Mouse (Mus musculus) testis, adult 2 months (tissue): ENCODE results near the gene Cyp4v3.

Source experiments
- CTCF ChIP-seq: fragments of 200-500 bp; IDR thresholded peaks from 2 replicates; pipeline ENCODE4 v1.5.1; 2012; ENCODE audit warnings: low read depth, mild to moderate bottlenecking, inconsistent platforms, low read length, moderate library complexity; ENCODE audit not compliant: control insufficient read depth, insufficient read depth, insufficient replicate concordance
- POLR2A ChIP-seq: fragments of 200-500 bp; IDR thresholded peaks from 2 replicates; pipeline ENCODE4 v1.6.1; 2012; ENCODE audit warnings: low read depth, mild to moderate bottlenecking, inconsistent platforms, low read length, moderate library complexity; ENCODE audit not compliant: control insufficient read depth

GRCm38 (mm10) chr8:45269056-45269455, 64.0 kb downstream of the Cyp4v3 start:
- TF ChIP-seq POLR2A (no peak), CTCF (no peak)
